Mouse (Mus musculus) ovary, adult 18-20 months (tissue): ENCODE results near the gene Shtn1.

Experiments
- DNase-seq: peaks from one replicate; pipeline ENCODE4 v3.0.0; 2022; ENCODE audit warnings: low spot score, mixed read lengths

Shtn1 gene

DNA sequence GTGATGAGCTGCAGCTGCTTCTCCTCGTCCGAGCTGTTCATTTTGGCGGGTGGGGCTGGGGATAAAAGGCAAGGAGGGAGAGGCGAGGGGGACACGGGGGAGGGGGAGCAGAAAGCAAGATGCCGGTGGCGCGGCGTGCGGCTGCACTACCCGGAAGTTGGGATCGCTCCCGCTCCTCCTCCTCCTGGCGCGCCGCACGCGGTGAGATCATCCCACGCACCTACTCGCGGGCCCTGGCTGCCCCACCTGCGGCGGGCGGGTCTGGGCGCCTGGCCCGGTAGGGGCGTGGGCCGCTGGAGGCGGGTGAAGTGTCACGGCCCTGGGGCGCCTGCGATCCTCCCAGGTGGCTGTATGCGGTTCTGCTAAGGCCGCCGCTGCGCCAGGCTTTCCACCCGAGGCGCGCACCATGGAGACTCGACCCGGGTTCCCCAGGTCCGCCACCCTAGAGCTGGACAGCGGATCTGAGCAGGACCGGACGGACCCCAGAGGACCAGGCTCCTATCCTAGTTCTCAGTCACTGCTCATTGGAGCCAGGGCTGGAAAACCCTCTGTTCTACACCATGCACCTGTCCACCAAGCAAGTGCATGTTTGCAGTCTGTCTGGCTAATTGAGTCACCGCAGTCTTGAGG is at the start of gene Shtn1:
Gene Shtn1, minus strand, starts transcription at position 629 of the 630 bp plus-strand sequence.
- peak; percentile 44 for DNase-seq

DNA sequence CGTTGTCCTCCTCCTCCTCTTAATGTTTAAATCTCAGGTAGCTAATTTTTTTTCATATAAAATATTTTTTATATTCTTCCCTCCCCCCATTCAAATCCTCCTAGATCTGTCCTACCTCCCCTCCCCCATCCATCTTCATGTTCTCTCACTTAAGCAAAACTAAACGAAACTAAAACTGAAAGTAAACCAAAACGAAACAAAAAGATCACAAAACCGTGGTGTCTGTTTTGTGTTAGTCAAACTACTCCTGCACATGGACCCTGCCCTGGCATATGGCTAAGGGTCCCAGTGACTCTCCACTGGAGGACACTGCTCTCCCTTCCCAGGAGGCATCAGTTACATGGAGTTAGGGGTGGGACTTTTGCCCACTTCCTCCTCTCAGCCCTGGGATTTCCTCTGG is 38.3 kb upstream of the Shtn1 start:
- DNase-seq, result no peak

DNA sequence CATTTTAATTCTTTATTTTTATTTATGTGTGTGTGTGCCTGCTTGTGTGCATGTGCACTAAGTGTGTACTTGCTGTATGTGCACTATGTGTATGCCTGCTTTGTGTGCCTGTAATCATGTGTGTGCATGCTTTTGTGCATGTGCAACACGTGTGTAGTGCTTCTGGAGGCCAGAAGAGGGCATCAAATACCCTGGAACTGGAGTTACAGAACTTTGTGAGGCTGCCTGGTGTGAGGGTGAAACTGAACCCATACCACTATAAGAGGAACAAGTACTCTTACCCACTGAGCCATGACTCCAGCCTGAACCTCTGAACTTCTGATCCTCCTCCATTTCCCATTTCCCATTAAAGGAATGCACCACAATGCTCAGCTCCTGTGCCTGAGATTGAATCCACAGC is 34.0 kb upstream of the Shtn1 start:
- DNase-seq, result no peak

DNA sequence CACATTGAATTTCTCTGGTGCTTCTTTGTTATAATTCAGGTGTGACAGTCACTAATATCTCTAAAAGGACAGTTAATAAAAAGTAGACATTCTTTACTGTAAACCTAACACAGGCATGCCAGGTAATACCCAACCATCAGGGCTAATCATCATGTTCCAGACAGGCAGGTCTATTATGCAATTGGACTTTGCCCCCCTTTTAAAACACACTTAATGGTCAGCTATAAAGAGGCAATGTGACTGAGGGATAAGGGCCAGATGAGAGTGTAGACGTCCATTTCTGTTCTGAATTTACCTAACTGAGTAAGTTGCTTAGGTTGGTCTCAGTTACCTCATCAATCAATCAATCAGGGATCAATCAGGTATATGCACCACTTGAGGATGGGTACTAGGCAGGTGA is 22.4 kb upstream of the Shtn1 start:
- no peak for DNase-seq

DNA sequence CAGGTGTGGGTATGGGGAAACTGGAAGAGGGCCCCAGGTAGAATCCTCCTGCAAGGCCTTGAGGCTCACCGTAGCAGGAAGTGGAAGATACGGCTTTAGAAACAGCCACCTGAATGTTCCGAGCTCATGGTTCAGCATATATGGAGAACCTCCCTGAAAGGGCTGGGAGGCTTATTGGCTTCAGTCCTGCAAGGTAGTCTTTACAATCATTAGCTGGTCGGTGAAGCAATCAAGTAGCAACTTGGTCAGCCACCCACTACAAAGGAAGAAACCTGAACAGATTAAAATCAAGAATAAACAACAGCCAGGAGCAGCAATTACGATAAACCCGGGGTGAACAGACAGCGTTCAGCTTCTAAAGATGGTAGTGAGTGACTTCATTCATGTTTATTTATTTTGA is 16.4 kb upstream of the Shtn1 start:
- no peak for DNase-seq

DNA sequence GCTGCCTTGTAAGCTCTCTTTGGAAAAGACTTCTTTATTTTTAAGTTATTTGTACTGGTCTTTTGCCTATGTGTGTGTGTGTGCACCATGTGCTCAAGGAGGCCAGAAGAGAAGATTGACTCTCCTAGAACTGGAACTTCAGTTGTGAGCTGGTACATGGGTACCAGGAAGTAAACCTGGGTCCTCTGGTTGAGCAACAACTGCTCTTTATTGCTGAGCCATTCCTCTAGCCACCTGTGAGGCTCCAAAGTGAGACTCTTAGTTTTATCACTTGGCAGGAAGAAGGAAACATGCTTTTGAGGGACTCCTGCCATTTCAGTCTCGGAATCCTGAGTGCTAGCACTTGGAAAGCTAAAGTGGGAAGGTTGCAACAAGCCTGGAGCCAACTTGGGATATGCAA is 14.4 kb upstream of the Shtn1 start:
- DNase-seq, result no peak

DNA sequence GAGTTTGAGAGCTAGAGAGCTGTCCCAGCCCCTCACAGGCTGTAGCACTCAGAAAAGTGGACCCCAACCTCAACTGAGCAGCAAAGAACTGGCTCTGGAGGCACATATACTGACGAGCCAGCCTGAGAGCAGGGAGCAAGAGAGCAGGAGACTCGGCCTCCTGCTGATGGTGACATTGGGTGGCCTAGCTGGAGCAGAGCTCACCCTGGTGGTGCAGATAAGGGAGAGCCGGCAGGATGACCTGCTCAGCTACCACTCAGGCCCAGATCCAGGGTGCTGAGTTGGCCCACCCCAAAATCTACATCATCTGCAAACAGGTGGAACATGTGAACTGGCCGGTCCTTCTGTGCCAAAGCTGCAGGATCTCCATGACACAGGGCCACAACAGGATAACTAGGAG is 8.4 kb upstream of the Shtn1 start:
- no peak for DNase-seq

DNA sequence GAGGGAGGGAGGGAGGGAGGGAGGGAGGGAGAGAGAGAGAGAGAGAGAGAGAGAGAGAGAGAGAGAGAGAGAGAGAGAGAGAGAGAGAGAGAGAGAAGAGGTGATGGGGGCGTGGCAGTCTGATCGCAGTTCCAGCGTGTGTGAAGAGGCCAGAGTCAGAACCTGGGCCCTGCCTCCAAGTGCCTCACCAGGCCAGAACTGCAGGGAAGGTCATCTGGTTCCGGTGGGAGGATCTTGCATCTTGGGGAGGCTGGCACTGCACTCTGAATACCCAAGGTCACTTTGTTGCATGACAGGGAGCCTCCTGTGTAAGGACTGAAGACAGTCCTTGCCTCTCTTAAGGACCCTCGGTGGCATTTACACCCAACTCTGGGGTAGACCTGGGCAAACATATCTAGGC is 231 bp upstream of the Shtn1 start:
- DNase-seq, result no peak

DNA sequence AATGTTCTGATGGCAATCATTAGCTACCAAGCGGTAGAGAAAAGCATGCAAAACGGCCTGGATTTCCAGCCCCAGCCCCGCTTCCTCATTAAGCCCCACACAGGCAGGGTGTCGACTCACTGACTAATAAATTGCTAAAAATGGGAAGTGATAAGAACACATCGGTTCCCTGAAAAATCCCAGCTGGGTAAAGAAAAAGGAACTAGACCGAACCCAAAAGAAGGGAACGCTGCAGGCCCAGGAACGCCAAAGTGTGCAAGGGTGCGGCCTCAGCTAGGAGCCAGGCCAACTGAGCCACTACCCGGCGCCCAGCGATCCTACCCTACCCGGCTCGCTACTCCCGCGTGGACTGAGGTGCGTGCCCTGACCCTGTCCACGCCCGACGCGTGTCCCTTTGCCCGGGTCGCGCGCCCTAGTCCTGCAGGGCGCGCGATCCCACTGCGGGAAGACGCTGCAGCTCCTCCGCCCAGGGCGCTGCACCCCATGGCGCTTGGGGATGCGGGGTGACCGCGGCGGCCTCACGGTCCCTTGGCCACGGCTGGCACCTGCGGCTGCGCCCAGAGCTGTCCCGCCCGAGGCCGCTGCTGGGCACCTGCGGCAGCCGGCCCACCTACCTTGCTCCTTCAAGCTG is 944 bp downstream of the Shtn1 start:
- no peak for DNase-seq

DNA sequence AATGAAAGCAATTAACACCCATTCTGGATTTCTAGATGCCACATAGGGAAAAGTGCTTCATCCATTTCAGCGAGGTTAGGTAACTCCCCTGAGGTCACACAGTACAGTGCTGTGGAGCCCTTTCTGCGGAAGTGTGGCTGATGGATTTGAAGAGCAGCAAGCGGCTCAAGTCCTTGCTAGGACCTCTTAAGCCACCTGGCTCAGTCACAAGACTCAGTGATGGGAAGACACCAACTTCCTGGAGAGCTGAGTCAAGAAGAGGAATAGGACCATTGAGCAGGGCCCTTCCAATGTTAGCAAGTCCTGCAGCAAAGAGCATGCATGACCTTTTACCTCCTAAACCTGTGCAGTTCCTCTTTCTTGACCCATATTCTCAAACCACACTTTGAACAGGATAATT is 1.5 kb downstream of the Shtn1 start:
- no peak for DNase-seq

DNA sequence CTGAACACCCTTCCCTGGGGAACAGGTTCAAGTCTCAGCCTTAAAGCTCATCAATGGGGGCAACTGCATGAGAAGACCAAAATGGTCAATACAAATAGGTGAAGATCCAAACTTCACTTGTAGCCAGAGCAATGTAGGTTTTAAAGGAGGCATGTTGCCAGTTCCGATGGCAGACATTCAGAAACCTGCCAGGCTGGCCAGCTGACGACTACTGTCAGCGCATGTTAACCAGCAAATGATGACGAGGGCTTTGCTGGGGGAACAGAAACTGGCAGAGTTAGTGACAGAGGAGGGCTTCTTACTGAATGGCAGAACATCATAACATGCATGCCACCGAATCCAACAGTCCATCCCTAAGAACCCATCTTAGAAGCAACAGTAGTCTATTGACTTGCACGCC is 2.9 kb downstream of the Shtn1 start:
- DNase-seq, result no peak

DNA sequence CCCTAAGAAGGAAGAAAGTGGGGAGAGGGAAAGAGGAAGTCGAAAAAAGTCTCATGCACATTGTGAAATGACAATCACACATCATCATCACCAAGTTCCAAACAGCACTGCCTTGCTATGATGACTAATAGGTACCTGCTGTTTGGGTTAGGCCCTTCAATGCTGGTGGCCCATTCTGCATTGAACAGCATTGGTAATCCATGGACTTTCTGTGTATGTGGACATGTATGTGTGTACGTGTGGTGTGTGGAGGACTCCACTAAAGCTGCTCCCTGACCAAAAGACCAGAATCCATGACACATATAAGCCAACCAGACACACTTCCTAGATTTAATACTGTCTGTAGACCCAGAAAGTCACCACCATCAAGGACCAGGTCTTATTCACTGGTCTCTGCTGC is 3.9 kb downstream of the Shtn1 start:
- no peak for DNase-seq

DNA sequence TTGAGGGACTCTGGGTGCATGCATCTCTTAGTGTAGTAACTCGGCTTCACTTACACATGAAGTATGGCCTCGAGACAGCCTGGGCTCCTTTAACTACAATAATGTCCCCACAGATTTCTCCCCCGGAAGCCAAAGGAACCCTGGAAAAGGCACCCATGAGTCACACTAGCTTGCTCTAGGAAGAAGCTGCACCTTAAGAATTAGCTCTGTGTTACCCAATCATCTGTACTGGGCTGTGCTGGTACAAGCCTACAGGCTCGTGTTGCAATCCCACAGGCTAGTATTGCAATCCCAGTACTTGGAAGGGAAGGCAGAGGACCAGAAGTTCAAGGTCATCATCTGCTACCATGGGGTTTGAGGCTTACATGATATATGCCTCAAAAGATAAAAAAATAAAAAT is 4.5 kb downstream of the Shtn1 start:
- DNase-seq, result no peak

DNA sequence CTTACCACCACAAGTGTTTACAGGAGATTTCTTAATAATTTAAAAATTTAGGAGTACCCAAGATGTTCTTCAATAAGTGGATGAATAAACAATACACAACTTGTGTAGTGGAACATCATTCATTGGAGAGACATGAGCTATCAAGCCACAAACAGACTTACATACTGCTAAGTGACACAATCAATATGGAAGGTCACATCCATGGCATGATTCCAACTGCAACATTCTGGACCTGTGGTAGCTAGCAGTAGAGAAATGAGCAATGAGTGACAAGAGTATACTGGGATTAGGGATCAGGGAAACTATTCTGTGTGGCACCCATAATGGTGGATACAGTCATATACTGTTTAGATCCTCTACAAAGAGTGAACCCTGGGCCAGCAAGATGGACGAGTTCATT is 8.2 kb downstream of the Shtn1 start:
- DNase-seq, result no peak

DNA sequence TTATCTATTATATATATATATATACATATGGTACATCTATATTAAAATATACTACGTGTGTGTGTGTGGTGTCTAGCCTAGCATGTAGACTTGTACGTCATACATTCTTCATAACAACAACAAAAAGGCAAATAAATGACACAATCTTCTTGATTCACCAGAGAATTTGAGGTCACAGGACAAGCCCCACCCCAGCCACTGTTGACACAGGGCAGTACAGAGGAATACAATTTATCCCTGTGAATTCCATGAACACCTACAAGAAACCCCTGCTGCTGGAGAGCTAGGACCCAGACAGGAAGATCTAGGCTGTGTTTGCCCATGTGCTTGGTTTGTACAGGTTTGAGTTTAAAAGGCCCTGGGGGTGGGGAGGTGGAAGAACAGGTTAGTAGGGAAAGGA is 9.2 kb downstream of the Shtn1 start:
- DNase-seq, result no peak

DNA sequence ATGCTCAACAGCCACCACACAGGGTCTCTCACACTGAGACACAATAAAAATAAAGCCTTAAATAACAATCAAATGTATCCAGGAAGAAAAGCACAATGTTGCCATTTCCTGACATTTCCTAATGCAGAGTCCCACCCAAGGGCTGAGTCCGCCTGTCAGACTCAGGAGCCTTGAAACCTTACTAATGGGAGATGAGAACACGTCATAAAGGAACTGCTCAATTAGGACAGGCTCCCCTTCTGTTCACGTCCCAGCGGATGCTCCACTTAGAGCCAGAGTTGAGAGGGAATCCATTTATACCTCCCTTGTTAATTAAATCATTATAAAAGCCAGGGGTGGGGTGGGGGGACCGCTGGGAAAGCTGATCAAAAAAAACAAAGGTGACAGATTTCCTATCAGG is 9.8 kb downstream of the Shtn1 start:
- DNase-seq, result no peak

DNA sequence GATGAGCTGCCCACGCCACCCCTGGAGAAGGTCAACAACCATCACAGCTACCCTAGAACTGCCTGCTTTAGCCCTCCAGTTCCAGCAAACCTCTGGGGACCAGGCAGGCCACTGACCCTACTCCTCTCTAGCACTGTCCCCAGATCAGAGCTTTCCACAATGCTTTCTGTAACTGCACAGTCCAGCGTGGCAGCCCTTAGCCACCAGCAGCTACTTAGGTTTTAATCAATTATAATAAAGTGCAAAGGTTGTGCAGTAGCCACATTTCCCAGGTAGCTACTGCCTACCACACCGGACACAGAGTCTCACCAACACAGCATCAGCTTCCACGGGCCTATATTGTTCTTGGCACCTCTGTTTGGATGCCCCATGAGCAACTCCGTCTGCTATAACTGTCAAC is 11.3 kb downstream of the Shtn1 start:
- DNase-seq, result no peak

DNA sequence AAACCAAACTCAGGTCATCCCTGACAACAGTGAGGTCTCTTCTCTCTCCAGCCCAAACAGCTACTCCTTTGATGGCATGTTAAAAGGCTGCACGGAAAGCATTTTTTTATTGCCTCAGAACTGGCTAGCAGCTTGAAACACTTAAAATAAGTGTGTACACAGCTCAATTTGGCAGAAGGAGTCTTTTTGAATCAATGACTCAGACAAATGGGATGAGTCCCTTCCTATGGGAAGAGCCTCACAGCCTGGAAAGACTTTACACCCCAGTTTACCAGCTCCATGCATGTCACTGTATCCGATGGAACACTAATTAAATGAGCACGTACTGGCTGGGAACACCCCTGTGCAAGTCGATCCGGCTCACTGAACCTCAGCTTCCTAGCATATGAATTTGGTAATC is 12.3 kb downstream of the Shtn1 start:
- no peak for DNase-seq

DNA sequence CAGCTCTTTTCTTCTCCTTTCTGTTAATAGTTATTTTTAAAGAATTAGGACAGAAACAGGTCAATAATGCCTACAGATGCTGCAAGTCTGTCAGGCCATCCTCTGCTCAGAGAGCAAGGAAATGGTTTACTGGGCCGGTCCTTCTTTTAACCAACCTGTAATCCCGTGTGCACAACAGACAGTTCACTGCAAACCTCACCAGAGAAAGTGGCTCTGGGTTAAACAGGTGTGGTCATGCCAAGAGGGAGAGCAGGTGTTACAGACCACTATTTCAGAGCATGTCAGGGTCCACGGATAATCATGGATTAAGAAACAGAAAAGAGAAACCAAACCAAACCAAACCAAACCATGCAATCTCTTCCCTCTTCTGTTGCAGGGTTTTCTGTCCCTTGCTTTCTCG is 17.8 kb downstream of the Shtn1 start:
- no peak for DNase-seq

DNA sequence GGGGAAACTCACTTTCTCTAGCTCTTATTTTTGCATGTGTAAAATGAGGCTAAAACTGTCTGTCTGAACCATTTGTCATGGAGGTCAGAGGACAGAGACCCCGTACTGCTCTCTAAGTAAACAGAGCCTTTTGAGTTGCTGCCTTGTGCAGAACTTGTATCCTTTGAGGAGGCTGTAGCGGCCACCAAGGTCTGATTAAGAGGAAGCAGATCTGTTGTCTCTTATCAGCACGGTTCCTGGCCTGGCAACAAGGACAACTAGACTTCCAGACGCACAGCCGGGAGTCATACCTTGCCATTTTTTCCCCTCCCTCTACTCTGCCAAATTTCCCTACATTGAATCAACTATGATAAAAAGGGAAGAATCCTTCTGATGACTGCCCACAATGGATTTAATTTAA is 18.5 kb downstream of the Shtn1 start:
- no peak for DNase-seq

DNA sequence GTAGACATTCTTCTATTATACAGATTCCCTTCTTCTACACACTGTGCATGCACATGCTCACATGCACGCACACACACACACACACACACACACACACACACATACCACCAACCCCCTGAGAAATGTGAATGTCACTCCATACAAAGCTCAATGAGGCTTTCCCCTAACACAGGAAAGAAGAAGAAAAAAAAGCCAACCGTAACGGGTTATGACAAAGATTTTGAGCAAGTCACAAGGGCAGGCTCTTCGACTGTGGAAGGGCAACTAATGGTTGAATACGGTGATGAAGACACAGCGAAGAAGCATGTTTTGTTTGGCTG is 21.3 kb downstream of the Shtn1 start:
- DNase-seq, result no peak

DNA sequence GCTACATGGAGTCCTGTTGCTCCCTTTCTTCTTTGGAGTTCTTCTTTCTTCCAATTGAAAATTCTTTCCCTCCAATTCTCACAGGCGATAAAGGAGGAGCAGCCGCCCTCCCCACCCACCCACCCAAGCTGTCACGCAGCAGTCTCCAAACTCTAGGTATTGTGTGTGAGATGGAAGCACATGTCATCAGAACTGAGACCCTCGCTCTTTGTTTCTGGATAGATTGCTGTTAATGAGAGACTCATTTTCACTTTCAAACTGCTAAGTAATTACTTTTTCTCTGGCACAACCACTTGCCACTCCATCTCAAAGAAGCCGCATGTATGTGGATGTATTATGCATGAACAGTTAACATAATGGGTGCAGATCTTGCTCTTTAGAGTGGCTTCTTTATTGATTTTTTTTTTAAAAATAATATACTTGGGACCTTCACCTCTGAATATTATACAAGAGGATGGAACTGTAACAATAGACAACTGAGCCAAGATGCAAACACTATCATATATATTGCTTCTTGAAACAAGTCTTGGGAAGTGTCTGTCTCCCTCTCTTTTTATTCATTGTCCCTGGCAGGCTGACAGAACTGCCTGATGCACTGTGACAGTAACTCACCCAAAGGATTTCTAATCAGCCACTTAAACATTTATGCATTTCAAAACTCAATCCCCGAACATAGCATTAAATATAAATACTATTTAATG is 21.8 kb downstream of the Shtn1 start:
- no peak for DNase-seq

DNA sequence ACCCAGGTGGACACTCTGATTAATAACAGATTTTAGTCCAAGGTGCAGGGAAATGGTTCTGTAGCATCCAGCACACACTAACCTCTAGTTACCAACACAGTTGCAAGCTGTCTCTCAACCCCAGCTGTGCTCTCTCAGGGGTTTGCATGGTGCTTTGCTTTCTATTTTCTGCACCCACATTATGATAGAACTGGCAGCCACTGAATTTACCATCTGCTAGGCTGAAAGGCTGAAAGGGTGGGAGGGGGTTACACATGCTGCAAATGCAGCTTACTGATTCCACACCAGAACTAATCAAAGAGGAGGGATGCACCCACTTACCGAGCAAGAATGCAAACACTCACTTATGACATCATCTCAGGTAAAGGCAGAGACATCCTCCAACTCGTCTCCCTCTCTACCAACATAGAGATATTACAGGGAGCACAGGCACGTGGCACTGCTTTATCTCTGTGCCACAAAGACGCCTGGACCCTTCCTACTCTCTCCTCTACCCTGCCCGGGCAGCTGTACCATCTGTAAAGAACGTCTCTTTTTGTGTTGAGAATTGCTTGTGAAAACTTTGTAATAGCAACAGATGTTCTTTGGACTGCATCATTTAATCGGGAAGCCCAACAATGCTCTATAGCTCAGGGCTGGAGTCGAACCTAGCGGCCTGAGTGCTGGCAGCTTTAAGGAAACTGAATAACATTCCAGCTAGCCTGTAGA is 23.0 kb downstream of the Shtn1 start:
- no peak for DNase-seq
